Mouse (Mus musculus) ES-Bruce4 (cell line): ENCODE measurements at regions not wholly inside any gene's neighbourhood (a gene's known extent, or its start where the extent isn't known, plus 50 kb on each side); places are given as distances from the start of the nearest gene placed in this dataset.

Source experiments
- CTCF ChIP-seq: IDR thresholded peaks from one replicate; pipeline ENCODE4 v1.8.1; 2011; ENCODE audit warnings: low read depth, low read length
- POLR2A ChIP-seq: IDR thresholded peaks from one replicate; pipeline ENCODE4 v1.8.1; 2011; ENCODE audit warnings: low read length; ENCODE audit not compliant: insufficient read depth

DNA sequence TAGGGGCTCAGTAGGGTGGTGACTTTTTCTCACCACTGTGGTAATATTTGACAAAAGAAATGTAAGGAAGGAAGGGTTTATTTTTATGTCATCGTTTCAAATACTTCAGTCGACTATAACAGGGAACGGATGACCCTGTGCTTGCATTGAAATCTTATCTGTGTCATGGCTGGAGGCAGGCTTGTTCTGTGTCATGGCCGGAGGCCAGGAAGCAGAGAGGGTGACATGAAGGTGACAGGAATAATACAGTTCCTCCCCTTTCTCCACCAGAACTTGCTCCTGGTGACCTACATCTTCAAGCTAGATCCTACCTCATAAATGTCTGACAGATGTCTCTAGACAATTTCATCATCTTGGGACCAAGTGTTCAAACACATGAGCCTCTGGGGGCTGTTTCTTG lies 201.5 kb upstream of the Krr1 start:
- TF ChIP-seq CTCF: no peak
- no peak for TF ChIP-seq POLR2A
